Mouse (Mus musculus): Measurements from ENCODE around the gene Irf2bpl. TPM values are rescaled to one million over a fixed set of nuclear protein-coding genes. Genes with fewer than 3 reads are reported as not detected.

The Irf2bpl gene
- polyA plus RNA-seq, 1 experiment, result 49.7 TPM

DNA sequence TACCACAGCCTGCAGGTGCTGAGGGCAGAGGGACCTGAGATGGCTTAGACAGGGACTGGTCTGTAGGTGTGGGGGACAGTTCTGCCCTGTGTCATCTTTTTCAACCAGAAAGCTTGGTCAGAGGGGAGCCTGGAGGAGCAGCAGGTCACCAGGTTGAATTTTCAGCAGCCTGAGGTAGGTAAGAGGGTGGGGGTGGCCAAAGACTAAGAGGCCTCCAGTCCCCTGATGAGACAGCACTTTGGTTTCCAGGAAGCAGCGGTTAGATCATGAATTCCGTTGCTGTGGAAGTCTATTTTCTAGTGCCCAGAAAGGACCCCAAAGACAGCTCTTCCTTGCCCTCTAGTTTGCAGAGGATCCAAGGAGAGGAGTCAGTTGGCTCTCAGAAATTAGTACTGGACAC lies 29.8 kb upstream of the Irf2bpl start:
- Histone ChIP-seq H3K4me3 (ENCODE audit: insufficient read depth, poor library complexity, severe bottlenecking) (no peak overlapping the region), H3K79me2 (ENCODE audit: control insufficient read depth, insufficient read depth) (no peaks in the 10 kb centered on the region), H3K27me3 (ENCODE audit: control insufficient read depth, insufficient read depth, insufficient read length) (no peaks in the 10 kb centered on the region), H3ac (ENCODE audit: control insufficient read depth, insufficient read length, low read depth) (no peak overlapping the region), H3K36me3 (ENCODE audit: control insufficient read depth, insufficient read depth) (no peaks in the 10 kb centered on the region), H3K79me3 (ENCODE audit: low read depth) (no peaks in the 10 kb centered on the region)
- TF ChIP-seq MYOD1 (IDR thresholded peaks at IDR 0.05; ENCODE audit: control insufficient read depth, insufficient read length, low read depth), result no peak

GRCm38 (mm10) chr12:86912335-86913093 lies 27.9 kb upstream of the Irf2bpl start:
- Histone ChIP-seq H3K36me3 (ENCODE audit: control insufficient read depth, insufficient read depth) (no peaks in the 10 kb centered on the region), H3K27me3 (ENCODE audit: control insufficient read depth, insufficient read depth, insufficient read length) (no peaks in the 10 kb centered on the region), H3K79me3 (ENCODE audit: low read depth) (no peaks in the 10 kb centered on the region), H3K79me2 (ENCODE audit: control insufficient read depth, insufficient read depth) (no peaks in the 10 kb centered on the region), H3ac (ENCODE audit: control insufficient read depth, insufficient read length, low read depth) (no peak overlapping the region), H3K4me3 (ENCODE audit: insufficient read depth, poor library complexity, severe bottlenecking) (no peak overlapping the region)
- TF ChIP-seq CTCF (IDR thresholded peaks at IDR 0.05; ENCODE audit: control insufficient read depth, insufficient read depth, insufficient read length), result no peak
- no peak for TF ChIP-seq CEBPB (IDR thresholded peaks at IDR 0.05; ENCODE audit: low read depth)
- no peak for TF ChIP-seq MAX (IDR thresholded peaks at IDR 0.05)

GRCm38 (mm10) chr12:86911482-86911931 lies 26.9 kb upstream of the Irf2bpl start:
- TF ChIP-seq MYOD1 (IDR thresholded peaks at IDR 0.05; ENCODE audit: control insufficient read depth, insufficient read length, low read depth), result no peak
- no peak for TF ChIP-seq CEBPB (IDR thresholded peaks at IDR 0.05; ENCODE audit: low read depth)
- no peak for TF ChIP-seq MAX (IDR thresholded peaks at IDR 0.05)
- no peak for TF ChIP-seq FOSL1 (IDR thresholded peaks at IDR 0.05; ENCODE audit: insufficient read depth, low read length, poor library complexity, severe bottlenecking)
- TF ChIP-seq MYOG (IDR thresholded peaks at IDR 0.05; ENCODE audit: control insufficient read depth, extremely low read depth, insufficient read length), result no peak
- no peak for TF ChIP-seq USF1 (IDR thresholded peaks at IDR 0.05; ENCODE audit: low read depth)
- TF ChIP-seq CTCF (IDR thresholded peaks at IDR 0.05; ENCODE audit: control insufficient read depth, insufficient read depth, insufficient read length), result no peak
- no peaks in the 10 kb centered on the region for H3K79me2 ChIP-seq (ENCODE audit: control insufficient read depth, insufficient read depth)
- H3K27me3 ChIP-seq (ENCODE audit: control insufficient read depth, insufficient read depth, insufficient read length), result no peaks in the 10 kb centered on the region

GRCm38 (mm10) chr12:86906395-86906794 lies 21.8 kb upstream of the Irf2bpl start:
- Histone ChIP-seq H3K79me2 (ENCODE audit: control insufficient read depth, insufficient read depth) (no peaks in the 10 kb centered on the region), H3ac (ENCODE audit: control insufficient read depth, insufficient read length, low read depth) (no peak overlapping the region), H3K27me3 (ENCODE audit: control insufficient read depth, insufficient read depth, insufficient read length) (no peaks in the 10 kb centered on the region), H3K79me3 (ENCODE audit: low read depth) (no peaks in the 10 kb centered on the region), H3K4me3 (ENCODE audit: insufficient read depth, poor library complexity, severe bottlenecking) (no peak overlapping the region), H3K36me3 (ENCODE audit: control insufficient read depth, insufficient read depth) (no peaks in the 10 kb centered on the region)
- TF ChIP-seq CTCF (IDR thresholded peaks at IDR 0.05; ENCODE audit: control insufficient read depth, insufficient read depth, insufficient read length) (peak; percentile 89), MYOG (IDR thresholded peaks at IDR 0.05; ENCODE audit: control insufficient read depth, extremely low read depth, insufficient read length) (no peak)

More at GRCm38 (mm10) chr12:86911482-86911931, 26.9 kb upstream of the Irf2bpl start:
- no peak overlapping the region for H3ac ChIP-seq (ENCODE audit: control insufficient read depth, insufficient read length, low read depth)
- H3K4me3 ChIP-seq (ENCODE audit: insufficient read depth, poor library complexity, severe bottlenecking), result no peak overlapping the region
- H3K36me3 ChIP-seq (ENCODE audit: control insufficient read depth, insufficient read depth), result no peaks in the 10 kb centered on the region
- H3K79me3 ChIP-seq (ENCODE audit: low read depth), result no peaks in the 10 kb centered on the region

DNA sequence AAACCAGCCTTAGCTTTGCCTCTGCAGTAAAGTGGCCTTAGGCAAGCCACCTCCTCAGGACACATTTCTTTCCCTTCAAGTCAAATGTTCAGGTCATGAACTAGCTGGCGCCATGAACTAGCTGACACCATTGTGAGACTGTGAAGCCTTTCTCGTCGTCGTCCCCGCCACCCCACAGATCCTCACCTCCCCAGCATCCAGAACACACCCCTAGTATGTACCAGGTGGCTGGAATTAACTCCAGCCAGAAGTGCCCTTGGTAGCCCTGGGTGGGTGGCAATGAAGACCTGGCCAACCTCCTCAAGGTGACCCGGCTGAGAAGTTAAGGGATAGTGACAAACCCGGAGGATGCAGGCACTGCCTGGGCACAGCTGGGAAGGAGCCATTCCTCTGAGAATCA lies 21.3 kb upstream of the Irf2bpl start:
- Histone ChIP-seq H3K27me3 (ENCODE audit: control insufficient read depth, insufficient read depth, insufficient read length) (no peaks in the 10 kb centered on the region), H3K4me3 (ENCODE audit: insufficient read depth, poor library complexity, severe bottlenecking) (no peak overlapping the region), H3ac (ENCODE audit: control insufficient read depth, insufficient read length, low read depth) (no peak overlapping the region), H3K79me3 (ENCODE audit: low read depth) (no peaks in the 10 kb centered on the region), H3K36me3 (ENCODE audit: control insufficient read depth, insufficient read depth) (no peaks in the 10 kb centered on the region), H3K79me2 (ENCODE audit: control insufficient read depth, insufficient read depth) (no peaks in the 10 kb centered on the region)
- TF ChIP-seq MAX (IDR thresholded peaks at IDR 0.05) (no peak), CTCF (IDR thresholded peaks at IDR 0.05; ENCODE audit: control insufficient read depth, insufficient read depth, insufficient read length) (no peak), FOSL1 (IDR thresholded peaks at IDR 0.05; ENCODE audit: insufficient read depth, low read length, poor library complexity, severe bottlenecking) (no peak), MYOG (IDR thresholded peaks at IDR 0.05; ENCODE audit: control insufficient read depth, extremely low read depth, insufficient read length) (no peak), CEBPB (IDR thresholded peaks at IDR 0.05; ENCODE audit: low read depth) (no peak), USF1 (IDR thresholded peaks at IDR 0.05; ENCODE audit: low read depth) (no peak), MYOD1 (IDR thresholded peaks at IDR 0.05; ENCODE audit: control insufficient read depth, insufficient read length, low read depth) (no peak)

- Histone ChIP-seq H3K36me3 (ENCODE audit: control insufficient read depth, insufficient read depth) (no peaks in the 10 kb centered on the region), H3K27me3 (ENCODE audit: control insufficient read depth, insufficient read depth, insufficient read length) (no peaks in the 10 kb centered on the region), H3K4me3 (ENCODE audit: insufficient read depth, poor library complexity, severe bottlenecking) (no peak overlapping the region), H3ac (ENCODE audit: control insufficient read depth, insufficient read length, low read depth) (no peak overlapping the region), H3K79me2 (ENCODE audit: control insufficient read depth, insufficient read depth) (no peaks in the 10 kb centered on the region), H3K79me3 (ENCODE audit: low read depth) (no peaks in the 10 kb centered on the region)
- TF ChIP-seq FOSL1 (IDR thresholded peaks at IDR 0.05; ENCODE audit: insufficient read depth, low read length, poor library complexity, severe bottlenecking), result no peak
- no peak for TF ChIP-seq MYOG (IDR thresholded peaks at IDR 0.05; ENCODE audit: control insufficient read depth, extremely low read depth, insufficient read length)
- TF ChIP-seq CTCF (IDR thresholded peaks at IDR 0.05; ENCODE audit: control insufficient read depth, insufficient read depth, insufficient read length), result peak; percentile 37
- TF ChIP-seq CEBPB (IDR thresholded peaks at IDR 0.05; ENCODE audit: low read depth), result no peak
- no peak for TF ChIP-seq MYOD1 (IDR thresholded peaks at IDR 0.05; ENCODE audit: control insufficient read depth, insufficient read length, low read depth)
These were observed 20.6 kb upstream of the Irf2bpl start for GRCm38 (mm10) chr12:86905203-86905602.

All from C2C12 (cell line).